Mouse (Mus musculus): ENCODE data around the gene Higd1c. TPM values are rescaled to one million over a fixed set of nuclear protein-coding genes. Genes with fewer than 3 reads are reported as not detected.
"Not testable (repeated sequence)": the region's sequence is repeated elsewhere in the genome, so short reads cannot be mapped to it uniquely, and the experiment has no call there.

Higd1c gene
- not detected in 2 replicates for polyA plus RNA-seq (2016; fragmentation: Nextera tagmentation; extraction: Ambion mirVana)

DNA sequence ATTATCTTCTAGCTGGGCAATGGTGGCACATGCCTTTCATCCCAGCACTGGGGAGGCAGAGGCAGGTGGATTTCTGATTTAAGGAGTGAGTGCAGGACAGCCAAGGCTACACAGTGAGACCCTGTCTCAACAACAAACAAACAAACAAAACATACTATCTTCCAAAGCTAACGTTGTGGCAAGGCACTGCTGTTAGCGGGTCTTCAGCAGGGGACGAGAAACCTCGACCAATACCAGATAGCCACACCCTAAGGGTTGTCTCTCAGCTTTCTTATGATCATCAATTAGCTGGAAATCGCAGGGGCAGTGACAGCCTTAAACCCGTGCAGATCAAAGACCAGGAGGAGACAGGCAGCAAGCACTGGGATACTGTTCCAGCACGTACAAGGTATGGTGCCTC is at the start of gene Higd1c:
Gene Higd1c, plus strand, starts transcription at position 301 of the 400 bp plus-strand sequence.
- Histone ChIP-seq H3K9ac (no peak within 1 kb of the TSS), H3K4me1 (0 out of 2 replicates have a peak, but pooled peaks cover 3% of the 10 kb centered on the region), H3K27me3 (no peaks in the 10 kb centered on the region), H3K36me3 (no peaks in the 10 kb centered on the region), H3K4me3 (no peak within 1 kb of the TSS), H3K9me3 (no peaks in the 10 kb centered on the region), H3K4me2 (replicated peaks) (no peak within 1 kb of the TSS), H3K27ac (no peak within 1 kb of the TSS)
- 70% methylated on average over 7 of the region's 7 CpGs for WGBS
- ATAC-seq (ENCODE audit: insufficient number of reproducible peaks, insufficient read depth, low FRiP score, low TSS enrichment) = no peak

DNA sequence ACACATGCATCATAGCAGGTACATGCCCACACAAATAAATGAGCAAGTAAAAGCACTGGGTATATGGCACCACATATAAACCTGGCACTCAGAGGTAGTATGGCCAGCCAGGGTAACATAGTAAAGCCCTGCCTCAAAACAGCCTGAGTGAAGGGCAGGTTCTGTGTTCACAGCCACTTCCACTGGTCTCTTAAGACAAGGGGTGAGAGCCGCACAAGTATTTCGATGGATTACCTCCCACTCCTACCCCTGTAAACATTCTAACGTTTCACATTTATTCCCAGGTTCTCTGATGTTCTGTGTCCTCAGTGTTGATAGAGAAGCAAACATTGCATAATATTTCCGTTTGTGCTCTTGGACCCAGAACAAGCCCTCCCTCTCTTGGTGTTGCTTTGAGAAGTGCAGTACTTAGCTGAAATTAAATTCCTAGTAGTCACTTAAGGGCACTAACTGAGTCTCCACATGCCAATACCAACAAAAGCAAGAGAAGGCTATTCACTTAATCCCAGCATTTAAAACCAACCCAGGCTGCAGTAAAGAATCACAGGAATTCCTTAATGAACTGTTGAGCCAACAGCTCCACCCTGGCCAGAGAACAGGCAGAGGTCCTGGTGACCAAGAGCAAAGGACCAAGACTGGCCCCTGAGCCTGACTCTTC is 46.2 kb upstream of the Higd1c start:
- 73% methylated on average over 4 of the region's 4 CpGs for WGBS
- ATAC-seq (ENCODE audit: insufficient number of reproducible peaks, insufficient read depth, low FRiP score, low TSS enrichment) = not testable (repeated sequence)

DNA sequence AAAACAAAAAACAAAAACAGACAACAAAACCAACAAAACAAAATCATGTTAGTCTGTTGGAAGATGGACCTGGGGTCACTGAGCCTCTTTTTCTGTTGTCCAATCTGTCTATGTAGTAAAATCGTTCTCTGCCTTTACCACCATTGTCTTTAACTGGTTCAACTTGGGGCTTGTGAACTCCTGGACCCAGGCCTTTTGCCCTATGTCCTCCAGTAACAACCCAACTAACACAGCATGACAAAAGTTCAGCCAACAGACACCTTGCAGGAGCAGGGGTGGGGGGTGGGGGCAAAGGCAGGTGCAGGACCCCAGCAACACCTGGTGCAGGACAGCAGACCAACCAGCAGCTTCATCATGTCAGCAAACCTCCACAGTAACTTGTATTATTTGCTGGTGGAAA is 44.5 kb upstream of the Higd1c start:
- 84% methylated on average over 1 of the region's 1 CpGs for WGBS
- Histone ChIP-seq H3K4me2 (replicated peaks) (no peak overlapping the region), H3K9ac (no peak overlapping the region), H3K4me3 (no peak overlapping the region), H3K27ac (no peak overlapping the region), H3K36me3 (0 out of 2 replicates have a peak, but pooled peaks cover under 1% of the 10 kb centered on the region), H3K9me3 (no peaks in the 10 kb centered on the region), H3K27me3 (no peaks in the 10 kb centered on the region), H3K4me1 (0 out of 2 replicates have a peak, but pooled peaks cover 5% of the 10 kb centered on the region)
- no peak for ATAC-seq (ENCODE audit: insufficient number of reproducible peaks, insufficient read depth, low FRiP score, low TSS enrichment)

More for the DNA sequence above, 46.2 kb upstream of the Higd1c start:
- H3K36me3 ChIP-seq; H3K27me3 ChIP-seq; H3K4me3 ChIP-seq; H3K27ac ChIP-seq; H3K4me1 ChIP-seq; H3K9ac ChIP-seq; H3K9me3 ChIP-seq; H3K4me2 ChIP-seq (replicated peaks): not testable (repeated sequence)

DNA sequence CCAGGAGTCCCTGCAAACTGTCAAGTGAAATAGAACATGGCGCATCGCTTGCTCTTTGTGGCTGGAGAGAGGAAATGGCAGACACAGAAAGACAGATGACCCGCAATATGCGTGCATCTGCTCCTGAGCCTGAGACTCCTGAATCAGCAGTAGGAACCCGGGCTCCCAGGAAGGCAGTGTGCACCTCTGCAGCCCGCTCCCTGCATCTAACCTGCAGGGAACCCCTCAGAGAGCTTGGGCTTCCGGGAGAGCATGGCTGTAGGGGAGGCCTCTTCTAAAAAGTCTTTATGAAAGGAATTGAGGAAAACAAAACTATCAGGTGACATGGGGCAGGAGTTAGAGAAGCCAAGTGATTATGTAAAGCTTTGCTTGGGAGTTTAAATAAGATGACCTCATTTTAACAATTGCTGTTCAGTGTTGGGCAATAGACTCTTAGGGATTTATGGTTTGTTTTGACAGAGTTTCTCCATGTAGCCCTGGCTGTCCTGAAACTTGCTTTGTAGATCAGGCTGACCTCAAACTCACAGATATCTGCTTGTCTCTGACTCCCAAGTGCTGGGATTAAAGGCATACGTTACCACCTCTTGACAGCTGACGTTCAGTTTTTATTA is 43.9 kb upstream of the Higd1c start:
- H3K27ac ChIP-seq = no peak overlapping the region
- 63% methylated on average over 9 of the region's 9 CpGs for WGBS
- no peak overlapping the region for H3K9ac ChIP-seq

DNA sequence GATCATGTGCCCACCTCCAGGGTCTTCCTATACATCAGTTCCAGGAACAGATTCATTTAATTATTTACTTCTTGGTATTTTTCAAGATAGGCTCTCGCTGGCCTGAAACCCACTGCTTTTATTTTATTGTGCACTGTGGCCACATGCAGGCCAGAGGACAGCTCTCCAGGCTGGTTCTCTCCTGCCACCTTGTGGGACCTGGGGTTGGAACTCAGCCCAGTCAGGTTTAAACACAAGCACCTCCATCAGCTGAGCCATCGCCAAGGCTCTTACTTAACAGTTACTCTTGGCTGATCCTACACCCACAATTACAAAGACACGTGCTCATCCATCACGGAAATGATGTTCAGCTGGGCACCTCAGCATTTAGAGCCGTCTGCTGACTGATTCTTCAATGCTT is 43.2 kb upstream of the Higd1c start:
- WGBS = 54% methylated on average over 5 of the region's 5 CpGs

More for the DNA sequence above, 43.9 kb upstream of the Higd1c start:
- Histone ChIP-seq H3K27me3 (no peaks in the 10 kb centered on the region), H3K4me1 (0 out of 2 replicates have a peak, but pooled peaks cover 5% of the 10 kb centered on the region), H3K4me3 (no peak overlapping the region), H3K9me3 (no peaks in the 10 kb centered on the region), H3K36me3 (no peaks in the 10 kb centered on the region), H3K4me2 (replicated peaks) (no peak overlapping the region)
- ATAC-seq (ENCODE audit: insufficient number of reproducible peaks, insufficient read depth, low FRiP score, low TSS enrichment) = no peak

DNA sequence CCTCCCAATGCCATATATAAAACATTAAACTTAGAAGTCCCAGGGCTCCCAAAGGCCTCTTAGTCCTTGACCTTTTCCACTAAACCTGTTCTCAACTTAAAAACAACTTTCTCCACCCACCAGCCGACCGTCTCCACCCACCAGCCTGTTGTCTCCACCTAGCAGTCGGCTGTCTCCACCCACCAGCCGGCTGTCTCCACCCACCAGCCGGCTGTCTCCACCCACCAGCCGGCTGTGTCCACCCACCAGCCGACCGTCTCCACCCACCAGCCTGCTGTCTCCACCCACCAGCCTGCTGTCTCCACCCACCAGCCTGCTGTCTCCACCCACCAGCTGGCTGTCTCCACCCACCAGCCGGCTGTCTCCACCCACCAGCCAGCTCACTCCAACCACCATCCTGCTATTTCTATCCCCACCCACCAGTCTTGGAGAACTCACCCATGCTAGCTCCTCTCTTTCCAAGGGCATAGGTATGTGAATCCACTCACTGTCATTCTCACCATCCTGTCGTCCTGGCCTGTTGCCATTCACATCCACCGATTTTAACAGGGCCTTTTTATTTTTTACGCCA is 40.2 kb upstream of the Higd1c start:
- H3K4me1 ChIP-seq = 0 out of 2 replicates have a peak, but pooled peaks cover 5% of the 10 kb centered on the region
- H3K27ac ChIP-seq = no peak overlapping the region
- ATAC-seq (ENCODE audit: insufficient number of reproducible peaks, insufficient read depth, low FRiP score, low TSS enrichment) = no peak
- H3K27me3 ChIP-seq = no peaks in the 10 kb centered on the region
- no peak overlapping the region for H3K4me3 ChIP-seq
- no peak overlapping the region for H3K9ac ChIP-seq
- no peak overlapping the region for H3K4me2 ChIP-seq (replicated peaks)
- no peaks in the 10 kb centered on the region for H3K36me3 ChIP-seq
- H3K9me3 ChIP-seq = no peaks in the 10 kb centered on the region
- 71% methylated on average over 12 of the region's 12 CpGs for WGBS

More for the DNA sequence above, 43.2 kb upstream of the Higd1c start:
- no peak overlapping the region for H3K4me2 ChIP-seq (replicated peaks)
- H3K9me3 ChIP-seq = no peaks in the 10 kb centered on the region
- no peak overlapping the region for H3K27ac ChIP-seq
- H3K4me3 ChIP-seq = no peak overlapping the region
- no peaks in the 10 kb centered on the region for H3K27me3 ChIP-seq
- 0 out of 2 replicates have a peak, but pooled peaks cover 5% of the 10 kb centered on the region for H3K4me1 ChIP-seq
- no peak for ATAC-seq (ENCODE audit: insufficient number of reproducible peaks, insufficient read depth, low FRiP score, low TSS enrichment)
- no peaks in the 10 kb centered on the region for H3K36me3 ChIP-seq
- no peak overlapping the region for H3K9ac ChIP-seq

DNA sequence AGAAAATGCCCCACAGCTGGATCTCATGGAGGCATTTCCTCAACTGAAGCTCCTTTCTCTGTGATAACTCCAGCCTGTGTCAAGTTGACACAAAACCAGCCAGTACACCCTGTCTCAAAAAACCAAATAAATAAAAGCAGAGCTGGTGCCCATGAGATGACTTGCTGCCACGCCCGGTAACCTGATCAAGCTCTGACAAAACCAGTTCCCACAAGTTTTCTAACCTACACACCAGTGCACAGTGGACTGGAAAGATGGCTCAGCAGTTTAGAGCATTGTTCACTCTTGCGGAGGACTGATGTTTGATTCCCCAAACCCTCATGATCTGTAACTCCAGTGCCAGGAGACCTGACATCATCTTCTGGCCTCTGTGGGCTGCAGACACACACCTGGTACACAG is 39.1 kb upstream of the Higd1c start:
- Histone ChIP-seq H3K4me3 (no peak overlapping the region), H3K9me3 (no peaks in the 10 kb centered on the region), H3K27me3 (no peaks in the 10 kb centered on the region), H3K4me1 (0 out of 2 replicates have a peak, but pooled peaks cover under 1% of the 10 kb centered on the region), H3K4me2 (replicated peaks) (no peak overlapping the region), H3K9ac (no peak overlapping the region), H3K27ac (no peak overlapping the region), H3K36me3 (no peaks in the 10 kb centered on the region)
- WGBS = 71% methylated on average over 3 of the region's 3 CpGs
- no peak for ATAC-seq (ENCODE audit: insufficient number of reproducible peaks, insufficient read depth, low FRiP score, low TSS enrichment)

DNA sequence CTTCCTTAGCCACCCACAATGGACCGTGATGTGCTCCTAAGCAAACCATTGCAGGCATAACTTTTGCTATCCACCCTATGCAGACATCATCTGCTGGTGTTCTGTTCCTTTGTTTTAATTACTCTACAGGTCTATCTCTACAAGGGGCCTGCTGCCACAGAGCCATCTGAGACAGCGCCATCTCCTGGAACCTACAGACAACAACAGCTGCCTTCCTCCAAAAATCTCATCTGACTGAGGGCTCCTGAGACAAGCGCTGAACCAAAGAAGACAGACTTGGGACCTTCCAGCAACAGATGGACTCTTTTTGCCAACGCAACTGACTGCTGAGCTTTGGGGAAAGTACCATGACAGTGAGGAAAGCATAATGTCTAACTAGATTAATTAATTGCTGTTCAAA is 36.3 kb upstream of the Higd1c start:
- H3K4me3 ChIP-seq; H3K4me2 ChIP-seq (replicated peaks); H3K27me3 ChIP-seq; H3K27ac ChIP-seq; H3K36me3 ChIP-seq; H3K4me1 ChIP-seq; H3K9ac ChIP-seq; H3K9me3 ChIP-seq; ATAC-seq (ENCODE audit: insufficient number of reproducible peaks, insufficient read depth, low FRiP score, low TSS enrichment): not testable (repeated sequence)
- 60% methylated on average over 4 of the region's 4 CpGs for WGBS

DNA sequence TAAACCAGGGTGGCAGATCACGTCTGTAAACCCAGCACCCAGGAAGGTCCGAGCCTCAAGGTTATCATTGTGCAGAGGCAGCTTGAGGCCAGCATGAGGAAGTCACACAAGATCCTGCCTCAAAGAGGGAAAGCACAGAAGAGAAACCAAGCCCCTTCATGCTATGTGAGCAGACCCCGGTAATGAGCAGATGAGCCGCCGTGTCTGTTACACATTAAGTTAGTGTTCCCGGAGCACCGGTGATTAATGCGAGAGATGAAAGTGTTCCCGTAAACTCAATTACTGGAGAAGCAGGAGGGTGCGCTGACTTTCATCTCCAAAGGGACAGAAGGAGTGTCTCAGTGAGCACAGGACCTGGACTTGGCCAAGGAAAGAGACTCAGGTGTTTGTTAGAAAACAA is 35.0 kb upstream of the Higd1c start:
- not testable (repeated sequence) for H3K27ac ChIP-seq
- 31% methylated on average over 10 of the region's 10 CpGs for WGBS

DNA sequence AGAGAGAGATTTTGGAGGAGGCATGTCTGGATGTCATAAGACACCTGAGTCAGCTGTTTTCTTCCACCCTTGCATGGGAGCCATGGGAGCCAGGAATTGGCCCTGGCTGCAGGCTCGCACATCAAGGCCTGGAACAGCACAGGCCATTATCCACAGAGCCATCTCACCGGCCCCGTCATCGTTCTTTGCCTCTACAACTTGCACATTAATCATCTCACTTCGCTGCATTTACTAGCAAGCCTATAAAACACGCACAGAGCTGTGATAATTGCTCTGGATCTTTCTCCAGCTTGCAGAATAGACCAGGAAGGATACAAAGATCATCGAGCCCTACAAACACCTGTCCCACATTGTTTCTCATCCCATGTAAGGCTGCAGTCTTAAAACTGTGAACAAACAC is 33.6 kb upstream of the Higd1c start:
- Histone ChIP-seq H3K4me1 (no peaks in the 10 kb centered on the region), H3K4me2 (replicated peaks) (no peak overlapping the region), H3K27ac (no peak overlapping the region), H3K9me3 (no peaks in the 10 kb centered on the region), H3K36me3 (no peaks in the 10 kb centered on the region), H3K4me3 (no peak overlapping the region), H3K27me3 (no peaks in the 10 kb centered on the region), H3K9ac (no peak overlapping the region)
- 84% methylated on average over 7 of the region's 7 CpGs for WGBS
- ATAC-seq (ENCODE audit: insufficient number of reproducible peaks, insufficient read depth, low FRiP score, low TSS enrichment) = no peak

More for the DNA sequence above, 35.0 kb upstream of the Higd1c start:
- H3K4me3 ChIP-seq; H3K4me1 ChIP-seq; H3K36me3 ChIP-seq; ATAC-seq (ENCODE audit: insufficient number of reproducible peaks, insufficient read depth, low FRiP score, low TSS enrichment); H3K9me3 ChIP-seq; H3K4me2 ChIP-seq (replicated peaks); H3K27me3 ChIP-seq; H3K9ac ChIP-seq: not testable (repeated sequence)

DNA sequence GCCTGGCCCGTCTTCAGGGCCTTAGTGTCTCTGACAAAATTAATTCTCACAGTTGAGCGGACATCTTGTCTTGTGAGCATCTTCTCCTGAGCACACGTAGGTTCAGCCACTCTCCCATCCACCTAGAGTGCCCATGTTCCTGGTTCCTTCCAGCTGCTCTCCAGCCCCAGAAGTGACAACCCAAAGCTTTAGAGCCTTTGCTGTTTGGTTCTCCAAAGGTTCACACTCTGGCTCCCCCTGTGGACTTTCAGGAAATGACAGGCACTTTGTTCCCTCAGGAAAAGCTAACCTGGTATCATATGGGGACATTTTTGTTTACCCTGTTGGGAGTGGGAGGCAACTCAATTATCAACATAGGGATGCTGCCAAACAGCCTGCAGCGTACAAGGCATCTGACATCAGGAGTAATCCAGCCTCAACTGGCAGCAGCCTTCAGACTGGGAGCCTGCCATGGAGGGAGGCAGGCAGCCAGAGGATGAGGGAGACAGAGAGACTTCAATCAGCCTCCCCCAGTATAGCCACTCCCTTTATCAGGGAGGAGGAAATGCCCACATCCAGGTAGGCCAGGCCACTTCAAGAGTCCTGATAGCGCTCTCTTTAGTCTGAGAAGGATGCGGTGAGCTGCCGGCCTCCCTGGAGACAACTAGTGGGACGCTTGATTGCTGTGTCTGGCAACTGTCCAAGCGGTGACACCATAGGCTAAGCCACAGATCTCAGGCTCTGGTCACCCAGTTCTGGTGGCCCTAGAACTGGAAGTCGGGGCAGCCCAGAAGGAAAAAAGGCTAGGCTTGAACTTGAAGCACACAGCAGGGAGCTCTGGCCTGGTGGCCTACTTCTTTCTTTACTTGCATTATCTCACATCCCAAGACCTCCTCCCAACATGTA is 32.0 kb upstream of the Higd1c start:
- not testable (repeated sequence) for H3K27ac ChIP-seq; H3K4me1 ChIP-seq; H3K4me2 ChIP-seq (replicated peaks); H3K9ac ChIP-seq; H3K4me3 ChIP-seq; H3K36me3 ChIP-seq; H3K27me3 ChIP-seq; H3K9me3 ChIP-seq; ATAC-seq (ENCODE audit: insufficient number of reproducible peaks, insufficient read depth, low FRiP score, low TSS enrichment)
- WGBS = 45% methylated on average over 3 of the region's 10 CpGs
